Mouse (Mus musculus): ENCODE data around the gene Klk10.

DNA sequence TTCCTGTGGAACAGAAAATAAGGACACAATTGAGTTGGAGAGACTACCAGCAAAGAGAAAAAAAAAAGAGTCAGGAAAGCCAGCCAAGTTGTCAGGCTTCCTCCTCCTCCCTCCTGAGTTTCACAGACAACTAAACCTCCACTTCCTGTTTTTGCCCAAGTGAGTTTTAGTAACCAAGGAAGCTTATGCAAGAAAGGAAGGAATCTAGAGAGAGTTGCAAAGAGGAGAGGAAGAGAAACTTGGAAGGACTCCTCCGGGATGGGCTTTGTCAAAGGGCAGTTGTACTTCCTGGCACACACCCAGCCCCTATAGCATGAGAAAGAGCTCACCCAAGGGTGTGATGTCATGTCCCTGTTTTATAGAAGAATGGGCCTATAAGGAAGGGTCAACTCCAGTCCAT lies 33.0 kb upstream of the Klk10 start:
- TF ChIP-seq CTCF (IDR thresholded peaks at IDR 0.05; ENCODE audit: low read depth) (no peak), EP300 (IDR thresholded peaks at IDR 0.05; ENCODE audit: low read depth) (no peak)

All from liver, embryonic 14.5 days (tissue).